Mouse (Mus musculus): ENCODE results near the gene Crhr1. TPM values are rescaled to one million over a fixed set of nuclear protein-coding genes. Genes with fewer than 3 reads are reported as not detected.

Crhr1 gene
- polyA plus RNA-seq, 1 experiment from 2014 or later = 0.09 TPM

- no peak overlapping the region for H3K4me3 ChIP-seq (replicated peaks)
- H3K36me3 ChIP-seq = no peaks in the 10 kb centered on the region
- no peak overlapping the region for H3K4me2 ChIP-seq (replicated peaks)
- no peak overlapping the region for H3K27ac ChIP-seq
- H3K4me1 ChIP-seq (replicated peaks) = no peaks in the 10 kb centered on the region
- H3K9me3 ChIP-seq = no peaks in the 10 kb centered on the region
- no peak overlapping the region for H3K9ac ChIP-seq
- ATAC-seq = no peak
- H3K27me3 ChIP-seq (replicated peaks) = 0 out of 2 replicates have a peak, but pooled peaks cover 4% of the 10 kb centered on the region
- 33% methylated on average over 7 of the region's 7 CpGs for WGBS
These were observed 46.2 kb downstream of the Crhr1 start for GRCm38 (mm10) chr11:104178893-104179292.

- H3K9ac ChIP-seq = no peak overlapping the region
- WGBS = 65% methylated on average over 5 of the region's 5 CpGs
- ATAC-seq = no peak
- no peak overlapping the region for H3K4me2 ChIP-seq (replicated peaks)
- no peaks in the 10 kb centered on the region for H3K36me3 ChIP-seq
- H3K27ac ChIP-seq = no peak overlapping the region
- 0 out of 2 replicates have a peak, but pooled peaks cover 4% of the 10 kb centered on the region for H3K27me3 ChIP-seq (replicated peaks)
- H3K4me1 ChIP-seq (replicated peaks) = no peaks in the 10 kb centered on the region
- H3K9me3 ChIP-seq = no peaks in the 10 kb centered on the region
- no peak overlapping the region for H3K4me3 ChIP-seq (replicated peaks)
These were observed 47.1 kb downstream of the Crhr1 start for GRCm38 (mm10) chr11:104179804-104180203.

GRCm38 (mm10) chr11:104182141-104182540 is 49.5 kb downstream of the Crhr1 start:
- H3K9ac ChIP-seq = no peak overlapping the region
- 79% methylated on average over 3 of the region's 3 CpGs for WGBS
- no peak overlapping the region for H3K27ac ChIP-seq
- ATAC-seq = no peak
- no peaks in the 10 kb centered on the region for H3K27me3 ChIP-seq (replicated peaks)
- H3K4me3 ChIP-seq (replicated peaks) = no peak overlapping the region
- no peaks in the 10 kb centered on the region for H3K9me3 ChIP-seq
- no peak overlapping the region for H3K4me2 ChIP-seq (replicated peaks)
- H3K4me1 ChIP-seq (replicated peaks) = no peaks in the 10 kb centered on the region
- no peaks in the 10 kb centered on the region for H3K36me3 ChIP-seq

GRCm38 (mm10) chr11:104186135-104186836 is 53.6 kb downstream of the Crhr1 start, which contains the start of gene Sppl2c:
Gene Sppl2c (plus strand): TSS chr11:104186327.
- 82% methylated on average over 13 of the region's 13 CpGs for WGBS
- Histone ChIP-seq H3K4me3 (replicated peaks) (no peak within 1 kb of the TSS), H3K9ac (no peak within 1 kb of the TSS), H3K4me2 (replicated peaks) (no peak within 1 kb of the TSS), H3K27ac (no peak within 1 kb of the TSS), H3K27me3 (replicated peaks) (no peaks in the 10 kb centered on the region), H3K36me3 (no peaks in the 10 kb centered on the region), H3K4me1 (replicated peaks) (no peaks in the 10 kb centered on the region), H3K9me3 (no peaks in the 10 kb centered on the region)
- ATAC-seq = no peak

- H3K36me3 ChIP-seq = no peaks in the 10 kb centered on the region
- no peak overlapping the region for H3K4me3 ChIP-seq (replicated peaks)
- no peak overlapping the region for H3K4me2 ChIP-seq (replicated peaks)
- no peak for ATAC-seq
- H3K9me3 ChIP-seq = no peaks in the 10 kb centered on the region
- H3K27ac ChIP-seq = no peak overlapping the region
- H3K4me1 ChIP-seq (replicated peaks) = no peaks in the 10 kb centered on the region
- H3K27me3 ChIP-seq (replicated peaks) = no peaks in the 10 kb centered on the region
- no peak overlapping the region for H3K9ac ChIP-seq
- 92% methylated on average over 9 of the region's 9 CpGs for WGBS
These were observed 54.1 kb downstream of the Crhr1 start for GRCm38 (mm10) chr11:104186837-104187150.

- Histone ChIP-seq H3K27ac (no peak overlapping the region), H3K9me3 (no peaks in the 10 kb centered on the region), H3K9ac (no peak overlapping the region), H3K4me2 (replicated peaks) (no peak overlapping the region), H3K4me1 (replicated peaks) (no peaks in the 10 kb centered on the region), H3K4me3 (replicated peaks) (no peak overlapping the region), H3K27me3 (replicated peaks) (no peaks in the 10 kb centered on the region), H3K36me3 (no peaks in the 10 kb centered on the region)
- WGBS = 92% methylated on average over 10 of the region's 10 CpGs
- no peak for ATAC-seq
These were observed 55.1 kb downstream of the Crhr1 start for GRCm38 (mm10) chr11:104187766-104188165.

- no peak overlapping the region for H3K9ac ChIP-seq
- no peaks in the 10 kb centered on the region for H3K27me3 ChIP-seq (replicated peaks)
- 90% methylated on average over 2 of the region's 2 CpGs for WGBS
- H3K4me3 ChIP-seq (replicated peaks) = no peak overlapping the region
- no peaks in the 10 kb centered on the region for H3K36me3 ChIP-seq
- H3K27ac ChIP-seq = no peak overlapping the region
- H3K9me3 ChIP-seq = no peaks in the 10 kb centered on the region
- no peaks in the 10 kb centered on the region for H3K4me1 ChIP-seq (replicated peaks)
- H3K4me2 ChIP-seq (replicated peaks) = no peak overlapping the region
- ATAC-seq = no peak
These were observed 57.4 kb downstream of the Crhr1 start for GRCm38 (mm10) chr11:104190008-104190407.

- ATAC-seq = no peak
- H3K27me3 ChIP-seq (replicated peaks) = 0 out of 2 replicates have a peak, but pooled peaks cover 7% of the 10 kb centered on the region
- H3K36me3 ChIP-seq = no peaks in the 10 kb centered on the region
- H3K4me1 ChIP-seq (replicated peaks) = no peaks in the 10 kb centered on the region
- H3K27ac ChIP-seq = no peak overlapping the region
- no peak overlapping the region for H3K4me3 ChIP-seq (replicated peaks)
- no peaks in the 10 kb centered on the region for H3K9me3 ChIP-seq
- 73% methylated on average over 11 of the region's 11 CpGs for WGBS
- H3K9ac ChIP-seq = no peak overlapping the region
- no peak overlapping the region for H3K4me2 ChIP-seq (replicated peaks)
These were observed 62.7 kb downstream of the Crhr1 start for GRCm38 (mm10) chr11:104195382-104195781.

- Histone ChIP-seq H3K4me3 (replicated peaks) (no peak overlapping the region), H3K27me3 (replicated peaks) (0 out of 2 replicates have a peak, but pooled peaks cover 7% of the 10 kb centered on the region), H3K27ac (no peak overlapping the region), H3K4me2 (replicated peaks) (no peak overlapping the region), H3K36me3 (no peaks in the 10 kb centered on the region), H3K9ac (no peak overlapping the region), H3K9me3 (no peaks in the 10 kb centered on the region), H3K4me1 (replicated peaks) (no peaks in the 10 kb centered on the region)
- peak; percentile 63; the same call in 1 of the 2 replicates for ATAC-seq
- 10% methylated on average over 9 of the region's 9 CpGs for WGBS
These were observed 63.1 kb downstream of the Crhr1 start for GRCm38 (mm10) chr11:104195791-104196190.

- H3K9me3 ChIP-seq = no peaks in the 10 kb centered on the region
- 3% methylated on average over 10 of the region's 10 CpGs for WGBS
- no peak overlapping the region for H3K4me3 ChIP-seq (replicated peaks)
- 0 out of 2 replicates have a peak, but pooled peaks cover 7% of the 10 kb centered on the region for H3K27me3 ChIP-seq (replicated peaks)
- no peak overlapping the region for H3K9ac ChIP-seq
- no peak overlapping the region for H3K4me2 ChIP-seq (replicated peaks)
- no peak overlapping the region for H3K27ac ChIP-seq
- no peaks in the 10 kb centered on the region for H3K36me3 ChIP-seq
- H3K4me1 ChIP-seq (replicated peaks) = no peaks in the 10 kb centered on the region
- no peak for ATAC-seq
These were observed 65.2 kb downstream of the Crhr1 start for GRCm38 (mm10) chr11:104197861-104198260.

GRCm38 (mm10) chr11:104203271-104203670 is 70.6 kb downstream of the Crhr1 start:
- Histone ChIP-seq H3K9ac (no peak overlapping the region), H3K27me3 (replicated peaks) (0 out of 2 replicates have a peak, but pooled peaks cover 2% of the 10 kb centered on the region), H3K4me3 (replicated peaks) (no peak overlapping the region), H3K36me3 (no peaks in the 10 kb centered on the region), H3K4me1 (replicated peaks) (no peaks in the 10 kb centered on the region), H3K9me3 (no peaks in the 10 kb centered on the region), H3K4me2 (replicated peaks) (no peak overlapping the region), H3K27ac (no peak overlapping the region)
- no peak for ATAC-seq
- whole genome bisulfite sequencing = 83% methylated on average over 3 of the region's 3 CpGs

- no peaks in the 10 kb centered on the region for H3K36me3 ChIP-seq
- no peak for ATAC-seq
- H3K27ac ChIP-seq = no peak overlapping the region
- 78% methylated on average over 4 of the region's 4 CpGs for WGBS
- no peaks in the 10 kb centered on the region for H3K27me3 ChIP-seq (replicated peaks)
- H3K4me3 ChIP-seq (replicated peaks) = no peak overlapping the region
- H3K4me2 ChIP-seq (replicated peaks) = no peak overlapping the region
- H3K9ac ChIP-seq = no peak overlapping the region
- no peaks in the 10 kb centered on the region for H3K9me3 ChIP-seq
- no peaks in the 10 kb centered on the region for H3K4me1 ChIP-seq (replicated peaks)
These were observed 73.9 kb downstream of the Crhr1 start for GRCm38 (mm10) chr11:104206573-104206972.

GRCm38 (mm10) chr11:104209041-104209440 is 76.4 kb downstream of the Crhr1 start:
- Histone ChIP-seq H3K9me3 (no peaks in the 10 kb centered on the region), H3K9ac (no peak overlapping the region), H3K4me1 (replicated peaks) (no peaks in the 10 kb centered on the region), H3K36me3 (no peaks in the 10 kb centered on the region), H3K4me2 (replicated peaks) (no peak overlapping the region), H3K4me3 (replicated peaks) (no peak overlapping the region), H3K27me3 (replicated peaks) (no peaks in the 10 kb centered on the region), H3K27ac (no peak overlapping the region)
- 67% methylated on average over 3 of the region's 3 CpGs for WGBS
- ATAC-seq = no peak
